Mouse (Mus musculus) G1E (cell line): ENCODE measurements around the gene Themis2. TPM values are rescaled to one million over a fixed set of nuclear protein-coding genes. Genes with fewer than 3 reads are reported as not detected.
"Not testable (repeated sequence)": the region's sequence is repeated elsewhere in the genome, so short reads cannot be mapped to it uniquely, and the experiment has no call there.

Source experiments
- ATAC-seq: 2 replicates; pipeline ENCODE4 v1.8.0; 2016; ENCODE audit warnings: mild to moderate bottlenecking; ENCODE audit not compliant: insufficient number of reproducible peaks, poor library complexity, low FRiP score, severe bottlenecking; ENCODE audit errors: extremely low read depth
- DNase-seq: peaks from one replicate; pipeline ENCODE4 v3.0.0; 2012; ENCODE audit warnings: low spot score
- H3K27me3 ChIP-seq: 2 replicates; pipeline ENCODE4 v1.6.1; 2012; ENCODE audit warnings: mild to moderate bottlenecking, low read length, inconsistent platforms; ENCODE audit not compliant: insufficient read depth
- H3K36me3 ChIP-seq: replicated peaks from 2 replicates; pipeline ENCODE3; 2012; ENCODE audit warnings: mild to moderate bottlenecking, inconsistent platforms
- H3K4me1 ChIP-seq: 2 replicates; pipeline ENCODE4 v1.6.1; 2012; ENCODE audit warnings: low read depth, low read length, inconsistent platforms, mixed read lengths; ENCODE audit not compliant: insufficient read depth
- H3K4me3 ChIP-seq: 2 replicates; pipeline ENCODE4 v1.5.1; 2012; ENCODE audit warnings: low read depth, mild to moderate bottlenecking, inconsistent platforms, low read length, moderate library complexity, mixed read lengths
- H3K9me3 ChIP-seq: replicated peaks from 2 replicates; pipeline ENCODE4 v1.6.1; 2012; ENCODE audit warnings: inconsistent platforms
- CTCF ChIP-seq: IDR thresholded peaks from 2 replicates; pipeline ENCODE4 v1.5.1; 2012; ENCODE audit warnings: low read depth, low read length, inconsistent platforms, mixed read lengths
- GATA1 ChIP-seq: IDR thresholded peaks from 2 replicates; pipeline ENCODE4 v1.6.1; 2012; ENCODE audit warnings: borderline replicate concordance, low read length, inconsistent platforms, mixed read lengths
- GATA2 ChIP-seq: IDR thresholded peaks from 2 replicates; pipeline ENCODE4 v1.6.1; 2012; ENCODE audit warnings: low read depth, low read length, inconsistent platforms, borderline replicate concordance
- POLR2AphosphoS5 ChIP-seq: IDR thresholded peaks from 2 replicates; pipeline ENCODE4 v1.6.1; 2012; ENCODE audit warnings: low read depth, low read length, inconsistent platforms; ENCODE audit not compliant: insufficient replicate concordance
- TAL1 ChIP-seq: conservative IDR thresholded peaks from 2 replicates; pipeline ENCODE4 v1.6.1; 2012; ENCODE audit warnings: low read depth, low read length, inconsistent platforms, mixed read lengths
- polyA plus RNA-seq: library from polyadenylated mRNA; stranded (reverse); fragments of >175 nt; gene quantifications from 2 replicates; pipeline ENCODE4 v1.2.3, GENCODE M21; 2012
- total RNA-seq, 2 experiments: library from RNA; stranded (forward) in 1 of 2; stranded (reverse) in 1 of 2; fragments of 200-1000 nt in 1 of 2; fragments of >200 nt in 1 of 2; fragmentation: Nextera tagmentation in 1 of 2; gene quantifications; 2 replicates each; pipeline ENCODE4 v1.2.3; 2014 to 2017

The Themis2 gene
- total and polyA plus RNA-seq, 3 experiments, result 0.16 to 0.55 (median 0.38) TPM

GRCm38 (mm10) chr4:132778562-132779201, 17.5 kb downstream of the Themis2 start:
- H3K9me3 ChIP-seq, result no peaks in the 10 kb centered on the region
- ATAC-seq, result no peak
- TF ChIP-seq GATA1 (no peak), GATA2 (no peak), TAL1 (no peak), CTCF (no peak), POLR2AphosphoS5 (no peak)
- peaks cover 73% of the 10 kb centered on the region for H3K36me3 ChIP-seq
- H3K4me3 ChIP-seq, result no peak overlapping the region
- no peaks in the 10 kb centered on the region for H3K27me3 ChIP-seq
- no peak for DNase-seq
- peaks cover 28% of the 10 kb centered on the region for H3K4me1 ChIP-seq

- TF ChIP-seq TAL1 (no peak), GATA2 (no peak), CTCF (0 out of 2 replicates have a peak, but pooled peaks have one; percentile 7), GATA1 (no peak)
- DNase-seq (no peak), ATAC-seq (no peak)
- H3K36me3 ChIP-seq, result peaks cover 92% of the 10 kb centered on the region
- no peak overlapping the region for H3K4me3 ChIP-seq
- H3K9me3 ChIP-seq, result no peaks in the 10 kb centered on the region
- H3K27me3 ChIP-seq, result no peaks in the 10 kb centered on the region
- H3K4me1 ChIP-seq, result peaks cover 30% of the 10 kb centered on the region
Observed at GRCm38 (mm10) chr4:132776764-132777163, 19.4 kb downstream of the Themis2 start.

DNA sequence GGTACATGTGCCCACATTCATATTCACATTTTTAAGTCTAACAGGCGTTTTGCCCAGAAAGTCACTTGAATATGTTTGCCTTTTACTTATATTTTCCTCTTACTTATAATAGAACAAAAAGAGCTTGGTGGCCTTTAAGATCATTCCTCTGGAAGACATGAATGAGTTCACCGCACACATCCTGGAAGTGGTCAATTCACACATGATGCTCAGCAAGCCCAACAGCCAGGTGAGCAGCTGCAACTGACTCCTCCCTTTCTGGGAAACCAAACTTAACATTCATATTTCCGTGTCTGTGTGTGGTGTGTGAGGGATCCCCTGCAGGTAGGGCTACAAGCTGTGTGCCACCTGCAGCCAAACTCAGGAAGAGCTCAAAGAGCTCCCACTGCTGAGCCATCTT, 21.3 kb downstream of the Themis2 start:
- H3K4me3 ChIP-seq, result no peak overlapping the region
- TF ChIP-seq GATA2, result no peak
- no peak for TF ChIP-seq GATA1
- TF ChIP-seq POLR2AphosphoS5, result no peak
- TF ChIP-seq TAL1, result no peak
- TF ChIP-seq CTCF, result no peak
- no peaks in the 10 kb centered on the region for H3K9me3 ChIP-seq
- peaks cover 99% of the 10 kb centered on the region for H3K36me3 ChIP-seq
- H3K4me1 ChIP-seq, result peaks cover 35% of the 10 kb centered on the region
- ATAC-seq (no peak), DNase-seq (no peak)
- no peaks in the 10 kb centered on the region for H3K27me3 ChIP-seq

DNA sequence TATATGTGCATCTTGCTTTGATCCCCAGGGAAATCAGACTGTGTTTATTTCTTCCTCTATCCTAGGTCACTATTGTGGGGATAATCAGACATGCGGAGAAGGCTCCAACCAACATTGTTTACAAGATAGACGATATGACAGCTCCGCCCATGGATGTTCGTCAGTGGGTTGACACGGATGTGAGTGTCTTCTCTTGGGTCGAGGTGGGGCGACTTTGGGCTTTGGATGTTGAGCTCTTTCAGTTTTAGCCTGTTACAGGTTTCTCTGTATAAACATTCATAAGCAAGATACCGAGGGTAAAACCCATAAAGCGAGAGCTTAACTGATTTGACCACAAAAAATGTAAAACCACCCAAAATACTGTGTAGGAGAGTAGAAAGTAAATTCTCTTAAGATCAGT, 24.4 kb downstream of the Themis2 start:
- Histone ChIP-seq H3K4me1 (peaks cover 40% of the 10 kb centered on the region), H3K27me3 (no peaks in the 10 kb centered on the region), H3K36me3 (peaks cover 75% of the 10 kb centered on the region), H3K9me3 (no peaks in the 10 kb centered on the region), H3K4me3 (no peak overlapping the region)
- no peak for DNase-seq
- no peak for ATAC-seq
- TF ChIP-seq GATA1, result no peak
- TF ChIP-seq TAL1, result no peak
- no peak for TF ChIP-seq POLR2AphosphoS5
- no peak for TF ChIP-seq CTCF
- TF ChIP-seq GATA2, result no peak

- Histone ChIP-seq H3K4me1 (peaks cover 32% of the 10 kb centered on the region), H3K9me3 (no peaks in the 10 kb centered on the region), H3K4me3 (peak within 1 kb of the TSS; percentile 93), H3K27me3 (no peaks in the 10 kb centered on the region), H3K36me3 (peaks cover 39% of the 10 kb centered on the region)
- peak; percentile 93 for DNase-seq
- TF ChIP-seq TAL1, result no peak
- no peak for TF ChIP-seq POLR2AphosphoS5
- no peak for TF ChIP-seq CTCF
- no peak for TF ChIP-seq GATA2
- TF ChIP-seq GATA1, result no peak
- peak; percentile 98 for ATAC-seq
Observed at GRCm38 (mm10) chr4:132767914-132768876, 28.0 kb downstream of the Themis2 start, which contains the start of gene Rpa2. Gene Rpa2 (plus strand): TSS chr4:132768332.

DNA sequence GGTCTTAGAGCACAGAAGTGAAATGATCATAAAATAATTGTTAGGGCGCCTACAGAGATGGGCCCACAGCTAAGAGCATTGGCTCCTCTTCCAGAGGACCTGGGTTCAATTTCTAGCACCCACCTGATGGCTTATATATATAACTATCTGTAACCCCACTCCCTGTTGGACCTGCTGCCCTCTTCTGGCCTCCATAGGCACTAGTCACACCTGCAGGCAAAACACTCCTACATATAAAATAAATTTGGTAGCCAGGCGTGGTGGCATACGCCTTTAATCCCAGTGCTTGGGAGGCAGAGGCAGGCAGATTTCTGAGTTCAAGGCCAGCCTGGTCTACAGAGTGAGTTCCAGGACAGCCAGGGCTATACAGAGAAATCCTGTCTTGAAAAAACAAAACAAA, 33.1 kb downstream of the Themis2 start:
- not testable (repeated sequence) for ATAC-seq, H3K36me3 ChIP-seq, H3K9me3 ChIP-seq, DNase-seq, H3K4me3 ChIP-seq
- H3K4me1 ChIP-seq, result peaks cover 11% of the 10 kb centered on the region
- peaks cover 27% of the 10 kb centered on the region for H3K27me3 ChIP-seq

GRCm38 (mm10) chr4:132762602-132763001, 33.6 kb downstream of the Themis2 start:
- H3K4me1 ChIP-seq, result peaks cover 8% of the 10 kb centered on the region
- TF ChIP-seq CTCF (no peak), POLR2AphosphoS5 (no peak), GATA1 (no peak), GATA2 (no peak), TAL1 (no peak)
- no peak for DNase-seq
- H3K36me3 ChIP-seq, result no peaks in the 10 kb centered on the region
- no peak for ATAC-seq
- no peak overlapping the region for H3K4me3 ChIP-seq
- H3K27me3 ChIP-seq, result peaks cover 32% of the 10 kb centered on the region
- H3K9me3 ChIP-seq, result no peaks in the 10 kb centered on the region
